Mouse (Mus musculus): Measurements from ENCODE around the gene Ankrd13a. TPM values are rescaled to one million over a fixed set of nuclear protein-coding genes. Genes with fewer than 3 reads are reported as not detected.
A peak's percentile ranks its signal among the peaks of the same experiment; 100 is the strongest.
"Not testable (repeated sequence)": the region's sequence is repeated elsewhere in the genome, so short reads cannot be mapped to it uniquely, and the experiment has no call there.

Ankrd13a gene
- polyA plus RNA-seq, 2 experiments: 38.6 to 46.6 TPM

DNA sequence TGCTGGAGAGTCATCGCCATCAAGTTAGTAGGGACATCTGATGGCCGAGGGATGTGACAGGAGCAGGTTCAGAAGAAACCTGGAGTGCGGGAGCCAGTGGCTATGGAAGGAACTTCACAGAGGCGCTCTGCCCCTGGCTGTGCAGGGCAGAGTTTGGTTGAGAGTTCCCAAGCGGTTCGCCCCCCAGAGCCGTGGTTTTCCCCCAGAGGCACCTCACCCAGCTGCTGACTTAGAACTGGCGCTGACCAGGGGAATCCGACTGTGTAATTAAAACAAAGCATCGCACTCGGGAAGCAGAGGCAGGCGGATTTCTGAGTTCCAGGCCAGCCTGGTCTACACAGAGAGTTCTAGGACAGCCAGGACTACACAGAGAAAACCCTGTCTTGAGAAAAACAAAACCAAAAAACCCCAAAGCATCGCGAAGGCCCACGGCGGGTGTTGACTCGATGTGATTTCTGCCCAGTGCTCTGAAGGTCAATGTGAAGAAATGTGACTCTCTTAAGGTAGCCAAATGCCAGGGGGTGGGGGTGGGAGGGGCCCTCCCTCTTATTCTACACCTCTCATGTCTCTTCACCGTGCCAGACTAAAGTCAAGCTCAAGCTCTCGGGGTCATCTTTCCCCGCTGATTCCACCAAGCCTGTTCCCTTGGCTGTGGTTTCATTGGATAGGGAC, 77.2 kb downstream of the Ankrd13a start:
- DNase-seq (ENCODE audit: low read depth in 3 of 3, low spot score in 3 of 3) (no peak), ATAC-seq (ENCODE audit: insufficient read depth) (peak; percentile 63)
- Histone ChIP-seq H3K9me3 (ENCODE audit: control insufficient read depth, low read length) (no peaks in the 10 kb centered on the region), H3K36me3 (replicated peaks; ENCODE audit: control insufficient read depth, insufficient read depth, low read depth) (no peaks in the 10 kb centered on the region), H3K9ac (replicated peaks) (no peak overlapping the region), H3K4me1 (replicated peaks; ENCODE audit: control insufficient read depth in 2 of 2, insufficient read depth in 2 of 2, low read length in 1 of 2) (no peaks in the 10 kb centered on the region), H3K27me3 (ENCODE audit: control insufficient read depth, insufficient read depth, low read length) (no peaks in the 10 kb centered on the region), H3K4me3 (ENCODE audit: insufficient read depth in 1 of 2, low read depth in 2 of 2, low read length in 2 of 2) (no peak overlapping the region), H3K27ac (no peak overlapping the region), H3K4me2 (ENCODE audit: low read depth) (no peak overlapping the region)
- no peak for TF ChIP-seq EP300 (IDR thresholded peaks at IDR 0.05; ENCODE audit: low read depth)
- no peak for TF ChIP-seq CTCF (IDR thresholded peaks at IDR 0.05; ENCODE audit: low read depth)
- 64% methylated on average over 20 of the region's 20 CpGs for WGBS (ENCODE audit: insufficient replicate concordance)

- H3K27me3 ChIP-seq (ENCODE audit: control insufficient read depth, insufficient read depth, low read length); ATAC-seq (ENCODE audit: insufficient read depth); H3K4me1 ChIP-seq (replicated peaks; ENCODE audit: control insufficient read depth in 2 of 2, insufficient read depth in 2 of 2, low read length in 1 of 2); H3K27ac ChIP-seq; H3K4me3 ChIP-seq (ENCODE audit: insufficient read depth in 1 of 2, low read depth in 2 of 2, low read length in 2 of 2); H3K4me2 ChIP-seq (ENCODE audit: low read depth); H3K36me3 ChIP-seq (replicated peaks; ENCODE audit: control insufficient read depth, insufficient read depth, low read depth); DNase-seq (ENCODE audit: low read depth in 3 of 3, low spot score in 3 of 3); H3K9ac ChIP-seq (replicated peaks); H3K9me3 ChIP-seq (ENCODE audit: control insufficient read depth, low read length): not testable (repeated sequence)
- 55% methylated on average over 3 of the region's 5 CpGs for WGBS (ENCODE audit: insufficient replicate concordance)
Measured at GRCm38 (mm10) chr5:114853364-114853763, 78.9 kb downstream of the Ankrd13a start, which contains the start of gene 4930519G04Rik. Gene 4930519G04Rik, plus strand, starts transcription at chr5:114853664.

Small RNA genes within 50 kb of the gene (microRNA-seq; reads per million reads assigned to microRNA genes)
- 28.7 reads per million, percentile 33 among the genes with 10 or more reads in this experiment for gene Mir6240

Other genes with a start within 250 kb of the Ankrd13a start
- gene Fam222a, start 206.7 kb upstream of the Ankrd13a start, polyA plus RNA-seq (2012; rRNA removed): 0.63 and 0.71 TPM in 2 replicates
- 0.44 and 0.56 TPM in 2 replicates for gene Fam222a, start 206.7 kb upstream of the Ankrd13a start, polyA plus RNA-seq (2014; fragmentation: Nextera tagmentation; extraction: Ambion mirVana)
- gene Trpv4, start 116.3 kb upstream of the Ankrd13a start, polyA plus RNA-seq (2012; rRNA removed): 0.16 and 0.22 TPM in 2 replicates
- gene Trpv4, start 116.3 kb upstream of the Ankrd13a start, polyA plus RNA-seq (2014; fragmentation: Nextera tagmentation; extraction: Ambion mirVana): 0.14 and 0.15 TPM in 2 replicates
- 18.4 and 18.5 TPM in 2 replicates for gene Gltp, start 83.7 kb upstream of the Ankrd13a start, polyA plus RNA-seq (2012; rRNA removed)
- 25.4 and 33.0 TPM in 2 replicates for gene Gltp, start 83.7 kb upstream of the Ankrd13a start, polyA plus RNA-seq (2014; fragmentation: Nextera tagmentation; extraction: Ambion mirVana)
- 5.6 and 7.8 TPM in 2 replicates for gene Tchp, start 66.9 kb upstream of the Ankrd13a start, polyA plus RNA-seq (2012; rRNA removed)
- gene Tchp, start 66.9 kb upstream of the Ankrd13a start, polyA plus RNA-seq (2014; fragmentation: Nextera tagmentation; extraction: Ambion mirVana): 1.9 and 2.2 TPM in 2 replicates
- 12.7 and 13.7 TPM in 2 replicates for gene Git2, start 840 bp downstream of the Ankrd13a start, polyA plus RNA-seq (2012; rRNA removed)
- gene Git2, start 840 bp downstream of the Ankrd13a start, polyA plus RNA-seq (2014; fragmentation: Nextera tagmentation; extraction: Ambion mirVana): 12.1 and 12.7 TPM in 2 replicates
- 15.5 and 17.5 TPM in 2 replicates for gene 1500011B03Rik, start 48.8 kb downstream of the Ankrd13a start, polyA plus RNA-seq (2012; rRNA removed)
- 31.9 and 36.0 TPM in 2 replicates for gene 1500011B03Rik, start 48.8 kb downstream of the Ankrd13a start, polyA plus RNA-seq (2014; fragmentation: Nextera tagmentation; extraction: Ambion mirVana)
- gene 4930519G04Rik, start 79.0 kb downstream of the Ankrd13a start, polyA plus RNA-seq (2012; rRNA removed): not detected in 2 replicates
- gene 4930519G04Rik, start 79.0 kb downstream of the Ankrd13a start, polyA plus RNA-seq (2014; fragmentation: Nextera tagmentation; extraction: Ambion mirVana): not detected in 2 replicates
- not detected in 2 replicates for gene Gm9936, start 84.0 kb downstream of the Ankrd13a start, polyA plus RNA-seq (2012; rRNA removed)
- gene Gm9936, start 84.0 kb downstream of the Ankrd13a start, polyA plus RNA-seq (2014; fragmentation: Nextera tagmentation; extraction: Ambion mirVana): not detected in 2 replicates
- 1.3 TPM in 2 replicates for gene Oasl2, start 122.3 kb downstream of the Ankrd13a start, polyA plus RNA-seq (2012; rRNA removed)
- 2.0 and 2.1 TPM in 2 replicates for gene Oasl2, start 122.3 kb downstream of the Ankrd13a start, polyA plus RNA-seq (2014; fragmentation: Nextera tagmentation; extraction: Ambion mirVana)
- gene Oasl1, start 148.6 kb downstream of the Ankrd13a start, polyA plus RNA-seq (2012; rRNA removed): 0.44 and 0.50 TPM in 2 replicates
- 0.23 and 0.32 TPM in 2 replicates for gene Oasl1, start 148.6 kb downstream of the Ankrd13a start, polyA plus RNA-seq (2014; fragmentation: Nextera tagmentation; extraction: Ambion mirVana)
- gene 2210016L21Rik, start 167.5 kb downstream of the Ankrd13a start, polyA plus RNA-seq (2012; rRNA removed): 5.6 and 8.1 TPM in 2 replicates
- 11.3 and 12.3 TPM in 2 replicates for gene 2210016L21Rik, start 167.5 kb downstream of the Ankrd13a start, polyA plus RNA-seq (2014; fragmentation: Nextera tagmentation; extraction: Ambion mirVana)
- gene Hnf1a, start 196.4 kb downstream of the Ankrd13a start, polyA plus RNA-seq (2012; rRNA removed): 1.2 and 1.6 TPM in 2 replicates
- 0.86 and 1.5 TPM in 2 replicates for gene Hnf1a, start 196.4 kb downstream of the Ankrd13a start, polyA plus RNA-seq (2014; fragmentation: Nextera tagmentation; extraction: Ambion mirVana)
- 17.2 and 17.6 TPM in 2 replicates for gene Sppl3, start 236.5 kb downstream of the Ankrd13a start, polyA plus RNA-seq (2012; rRNA removed)
- gene Sppl3, start 236.5 kb downstream of the Ankrd13a start, polyA plus RNA-seq (2014; fragmentation: Nextera tagmentation; extraction: Ambion mirVana): 5.4 and 7.0 TPM in 2 replicates